Mouse (Mus musculus) fibroblast of lung, adult 2 months (primary cell): ENCODE results near the gene Cyfip1.
"Not testable (repeated sequence)": the region's sequence is repeated elsewhere in the genome, so short reads cannot be mapped to it uniquely, and the experiment has no call there.

Source experiments
- DNase-seq: peaks from one replicate; pipeline ENCODE4 v3.0.0-alpha.2; 2011; ENCODE audit warnings: low read depth

Gene Cyfip1

GRCm38 (mm10) chr7:55865044-55865443 is 23.5 kb downstream of the Cyfip1 start:
- DNase-seq: no peak

- DNase-seq: no peak
Observed at GRCm38 (mm10) chr7:55865750-55866416, 24.3 kb downstream of the Cyfip1 start.

- no peak for DNase-seq
Observed at GRCm38 (mm10) chr7:55868247-55868646, 26.7 kb downstream of the Cyfip1 start.

- no peak for DNase-seq
Observed at GRCm38 (mm10) chr7:55869220-55869619, 27.7 kb downstream of the Cyfip1 start.

- DNase-seq: no peak
Observed at GRCm38 (mm10) chr7:55870340-55871020, 28.9 kb downstream of the Cyfip1 start.

- DNase-seq: no peak
Observed at GRCm38 (mm10) chr7:55871476-55871875, 29.9 kb downstream of the Cyfip1 start.

- DNase-seq: no peak
Observed at GRCm38 (mm10) chr7:55874703-55875102, 33.2 kb downstream of the Cyfip1 start.

GRCm38 (mm10) chr7:55877721-55878120 is 36.2 kb downstream of the Cyfip1 start:
- DNase-seq: no peak

GRCm38 (mm10) chr7:55880882-55881281 is 39.3 kb downstream of the Cyfip1 start:
- no peak for DNase-seq

GRCm38 (mm10) chr7:55888603-55889002 is 47.1 kb downstream of the Cyfip1 start:
- DNase-seq: no peak

GRCm38 (mm10) chr7:55889996-55890395 is 48.5 kb downstream of the Cyfip1 start:
- no peak for DNase-seq

GRCm38 (mm10) chr7:55890731-55891130 is 49.2 kb downstream of the Cyfip1 start:
- DNase-seq: no peak

- DNase-seq: no peak
Observed at GRCm38 (mm10) chr7:55891797-55892196, 50.3 kb downstream of the Cyfip1 start.

GRCm38 (mm10) chr7:55903766-55904165 is 62.2 kb downstream of the Cyfip1 start:
- DNase-seq: no peak

GRCm38 (mm10) chr7:55905449-55905848 is 63.9 kb downstream of the Cyfip1 start:
- no peak for DNase-seq

GRCm38 (mm10) chr7:55909519-55909918 is 68.0 kb downstream of the Cyfip1 start:
- no peak for DNase-seq

GRCm38 (mm10) chr7:55910356-55910755 is 68.8 kb downstream of the Cyfip1 start:
- no peak for DNase-seq

GRCm38 (mm10) chr7:55911371-55911770 is 69.8 kb downstream of the Cyfip1 start:
- DNase-seq: no peak

GRCm38 (mm10) chr7:55912118-55912517 is 70.6 kb downstream of the Cyfip1 start:
- no peak for DNase-seq

GRCm38 (mm10) chr7:55918365-55918764 is 76.8 kb downstream of the Cyfip1 start:
- DNase-seq: not testable (repeated sequence)

GRCm38 (mm10) chr7:55927262-55927661 is 85.7 kb downstream of the Cyfip1 start:
- no peak for DNase-seq

- DNase-seq: no peak
Observed at GRCm38 (mm10) chr7:55928649-55929048, 87.1 kb downstream of the Cyfip1 start.

GRCm38 (mm10) chr7:55935025-55935424 is 93.5 kb downstream of the Cyfip1 start:
- DNase-seq: no peak

- DNase-seq: no peak
Observed at GRCm38 (mm10) chr7:55938341-55938740, 96.8 kb downstream of the Cyfip1 start.
